Mouse (Mus musculus) limb, embryonic 14.5 days (tissue): ENCODE results near the gene Ccser1. TPM values are rescaled to one million over a fixed set of nuclear protein-coding genes. Genes with fewer than 3 reads are reported as not detected.
"Not testable (repeated sequence)": the region's sequence is repeated elsewhere in the genome, so short reads cannot be mapped to it uniquely, and the experiment has no call there.

ENCODE experiments used
- ATAC-seq: fragments of 200-750 bp; cut with Nextera tagmentation; 2 replicates; pipeline ENCODE4 v1.8.0; 2017; ENCODE audit warnings: low read depth, moderate number of reproducible peaks, moderate TSS enrichment; ENCODE audit not compliant: low FRiP score
- DNase-seq: peaks from one replicate; pipeline ENCODE4 v3.0.0-alpha.2; 2015; ENCODE audit warnings: low spot score
- H3K27ac ChIP-seq: fragments of 300-500 bp; sonication (generic); replicated peaks from 2 replicates; pipeline ENCODE4 v1.5.1; 2014; ENCODE audit warnings: low read depth, mild to moderate bottlenecking, low read length, moderate library complexity, mixed read lengths
- H3K27me3 ChIP-seq: fragments of 300-500 bp; sonication (generic); 2 replicates; pipeline ENCODE4 v1.6.1; 2014; ENCODE audit warnings: low read length, mixed read lengths; ENCODE audit not compliant: control insufficient read depth, insufficient read depth
- H3K36me3 ChIP-seq: fragments of 300-500 bp; sonication (generic); 2 replicates; pipeline ENCODE4 v1.6.1; 2014; ENCODE audit warnings: mild to moderate bottlenecking, low read length, moderate library complexity, mixed read lengths; ENCODE audit not compliant: control insufficient read depth, insufficient read depth
- H3K4me1 ChIP-seq: fragments of 300-500 bp; sonication (generic); 2 replicates; pipeline ENCODE4 v1.6.1; 2014; ENCODE audit warnings: antibody characterized with exemption, low read length, mixed read lengths; ENCODE audit not compliant: control insufficient read depth, insufficient read depth
- H3K4me2 ChIP-seq: fragments of 300-500 bp; sonication (generic); replicated peaks from 2 replicates; pipeline ENCODE4 v1.6.1; 2014; ENCODE audit warnings: low read depth, mild to moderate bottlenecking, low read length, moderate library complexity; ENCODE audit not compliant: severe bottlenecking
- H3K4me3 ChIP-seq: fragments of 300-500 bp; sonication (generic); replicated peaks from 2 replicates; pipeline ENCODE4 v1.5.1; 2014; ENCODE audit warnings: low read length
- H3K9ac ChIP-seq: fragments of 300-500 bp; sonication (generic); 2 replicates; pipeline ENCODE4 v1.6.1; 2014; ENCODE audit warnings: mild to moderate bottlenecking, low read depth, low read length, moderate library complexity; ENCODE audit not compliant: severe bottlenecking
- H3K9me3 ChIP-seq: fragments of 300-500 bp; sonication (generic); 2 replicates; pipeline ENCODE4 v1.6.1; 2016; ENCODE audit warnings: low read length; ENCODE audit not compliant: control insufficient read depth
- POLR2A ChIP-seq: fragments of 200-500 bp; IDR thresholded peaks from 2 replicates; pipeline ENCODE4 v1.8.0; 2012; ENCODE audit warnings: inconsistent platforms, mild to moderate bottlenecking, moderate library complexity, borderline replicate concordance; ENCODE audit not compliant: insufficient read depth, insufficient read length; ENCODE audit errors: extremely low read depth
- WGBS: fragments of 180-500 bp; shearing (Covaris S2); extraction: QIAGEN DNeasy Blood & Tissue Kit; methylation state at CpG from one replicate; pipeline ENCODE4 v1.1.7; 2014; 5-methylcytosine and 5-hydroxymethylcytosine counted together
- polyA plus RNA-seq, 2 experiments: library from polyadenylated mRNA; depleted of rRNA in 1 of 2; stranded (reverse) in 1 of 2; unstranded in 1 of 2; fragments of >200 nt; fragmentation: Nextera tagmentation in 1 of 2; extraction: Ambion mirVana in 1 of 2; gene quantifications; 2 replicates each; pipeline versions ENCODE4 v1.2.1 to v1.2.3; 2012 to 2014

The Ccser1 gene
- polyA plus RNA-seq, 2 experiments = 5.9 to 6.6 TPM

DNA sequence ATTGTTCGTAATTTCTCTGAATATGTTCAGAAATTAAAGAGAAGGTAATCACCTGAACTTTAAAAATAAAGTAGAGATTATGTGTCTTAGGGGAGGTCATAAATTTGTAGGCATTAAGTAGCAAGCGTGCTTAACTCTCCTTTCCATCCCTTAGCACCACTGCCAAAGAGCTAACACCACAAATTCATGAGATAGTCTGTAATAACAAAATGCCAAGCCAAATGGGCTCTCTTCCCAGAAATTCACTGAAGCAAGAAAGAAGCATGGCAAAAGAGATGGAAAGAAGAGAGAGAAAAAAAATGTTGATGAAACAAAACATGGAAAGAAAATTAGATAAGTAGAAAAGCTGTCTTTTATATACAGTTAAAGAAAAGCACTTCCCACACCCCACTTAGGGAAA, 796.8 kb downstream of the Ccser1 start:
- DNase-seq = peak; percentile 38
- WGBS = 45% methylated on average over 2 of the region's 2 CpGs
- Histone ChIP-seq H3K9me3 (no peaks in the 10 kb centered on the region), H3K9ac (no peak overlapping the region), H3K4me1 (no peaks in the 10 kb centered on the region), H3K27me3 (no peaks in the 10 kb centered on the region), H3K36me3 (no peaks in the 10 kb centered on the region), H3K27ac (no peak overlapping the region), H3K4me3 (no peak overlapping the region), H3K4me2 (no peak overlapping the region)
- no peak for ATAC-seq
- TF ChIP-seq POLR2A = no peak

DNA sequence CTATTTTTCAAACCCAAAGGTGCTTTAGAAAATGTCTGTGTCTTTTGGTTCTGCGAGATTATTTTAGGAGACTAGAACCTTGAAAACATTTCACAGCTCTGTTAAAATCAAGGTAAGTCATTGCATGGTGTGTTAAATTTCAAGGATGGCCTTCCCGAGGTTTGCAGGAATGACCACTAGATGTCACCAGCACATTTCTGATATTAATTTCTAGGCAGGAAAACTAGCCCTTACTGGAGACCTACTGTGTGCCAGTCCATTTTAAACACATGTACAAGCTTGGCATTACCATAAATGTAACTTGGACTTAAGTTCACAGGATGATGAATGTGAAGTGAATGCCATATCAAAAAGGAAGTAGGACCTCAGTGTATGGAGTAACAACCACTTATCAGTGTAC, 798.3 kb downstream of the Ccser1 start:
- WGBS = 26% methylated on average over 2 of the region's 2 CpGs
- ATAC-seq = no peak
- no peak overlapping the region for H3K9ac ChIP-seq

GRCm38 (mm10) chr6:62014374-62014773, 834.2 kb downstream of the Ccser1 start:
- H3K4me3 ChIP-seq = no peak overlapping the region
- no peaks in the 10 kb centered on the region for H3K27me3 ChIP-seq
- H3K9ac ChIP-seq = no peak overlapping the region
- no peak overlapping the region for H3K27ac ChIP-seq
- no peaks in the 10 kb centered on the region for H3K9me3 ChIP-seq
- no peak for DNase-seq
- TF ChIP-seq POLR2A = no peak
- no peak overlapping the region for H3K4me2 ChIP-seq
- no peaks in the 10 kb centered on the region for H3K36me3 ChIP-seq
- no peak for ATAC-seq
- H3K4me1 ChIP-seq = no peaks in the 10 kb centered on the region

More for the DNA sequence above, 798.3 kb downstream of the Ccser1 start:
- H3K4me2 ChIP-seq = no peak overlapping the region
- no peak overlapping the region for H3K27ac ChIP-seq
- H3K36me3 ChIP-seq = no peaks in the 10 kb centered on the region
- no peaks in the 10 kb centered on the region for H3K9me3 ChIP-seq
- TF ChIP-seq POLR2A = no peak
- DNase-seq = no peak
- no peak overlapping the region for H3K4me3 ChIP-seq
- no peaks in the 10 kb centered on the region for H3K4me1 ChIP-seq
- H3K27me3 ChIP-seq = no peaks in the 10 kb centered on the region

DNA sequence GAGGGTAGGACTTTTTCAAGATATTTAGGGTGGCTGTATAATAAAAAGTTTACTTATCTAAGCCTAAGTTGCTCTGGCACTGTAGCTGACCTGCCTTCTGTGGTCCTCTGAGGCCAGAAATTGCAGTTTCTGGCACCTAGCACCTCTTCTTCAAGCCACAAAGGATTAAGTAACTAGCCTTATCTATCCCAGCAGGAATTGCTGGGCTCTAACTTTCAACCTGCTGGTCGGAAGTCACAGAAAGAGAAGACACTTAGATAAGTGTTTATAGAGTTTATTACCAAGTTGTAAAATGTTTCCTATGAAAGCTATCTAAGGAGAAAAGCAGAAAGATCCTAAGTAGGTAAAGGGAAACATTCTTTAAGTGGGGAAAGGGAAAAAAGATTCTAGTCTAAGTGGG, 864.3 kb downstream of the Ccser1 start:
- TF ChIP-seq POLR2A = no peak
- H3K4me2 ChIP-seq = no peak overlapping the region
- no peak overlapping the region for H3K27ac ChIP-seq
- H3K4me3 ChIP-seq = no peak overlapping the region
- no peaks in the 10 kb centered on the region for H3K4me1 ChIP-seq
- no peak overlapping the region for H3K9ac ChIP-seq
- H3K36me3 ChIP-seq = no peaks in the 10 kb centered on the region
- no peaks in the 10 kb centered on the region for H3K27me3 ChIP-seq
- ATAC-seq (no peak), DNase-seq (no peak)
- no peaks in the 10 kb centered on the region for H3K9me3 ChIP-seq
- 23% methylated on average over 1 of the region's 1 CpGs for WGBS

- H3K27me3 ChIP-seq, H3K9me3 ChIP-seq, H3K4me2 ChIP-seq, H3K27ac ChIP-seq, ATAC-seq, H3K9ac ChIP-seq, H3K4me1 ChIP-seq, H3K36me3 ChIP-seq, DNase-seq, H3K4me3 ChIP-seq: not testable (repeated sequence)
- whole genome bisulfite sequencing = 47% methylated on average over 1 of the region's 1 CpGs
These were observed 864.9 kb downstream of the Ccser1 start for GRCm38 (mm10) chr6:62045042-62045441.

DNA sequence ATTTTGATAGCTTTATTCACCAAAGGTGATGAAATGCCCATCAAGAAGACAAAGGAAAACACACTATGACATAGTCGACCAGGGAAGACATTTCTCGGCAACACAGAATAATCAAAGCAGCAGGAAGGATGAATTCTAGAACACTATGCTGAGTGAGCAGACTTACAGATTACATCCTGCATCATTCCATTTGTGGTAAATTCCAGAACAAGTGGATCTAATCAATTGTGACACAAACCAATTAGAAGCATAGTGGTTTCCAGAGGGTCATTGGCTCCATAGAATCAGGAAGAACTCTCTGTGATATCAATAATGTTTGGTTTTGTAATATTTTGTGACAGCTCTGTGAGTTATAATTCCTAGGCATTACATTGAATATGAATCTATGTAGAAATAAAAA, 875.2 kb downstream of the Ccser1 start:
- no peak for TF ChIP-seq POLR2A
- Histone ChIP-seq H3K27me3 (no peaks in the 10 kb centered on the region), H3K36me3 (no peaks in the 10 kb centered on the region), H3K27ac (no peak overlapping the region), H3K4me3 (no peak overlapping the region), H3K4me2 (no peak overlapping the region), H3K9me3 (no peaks in the 10 kb centered on the region), H3K4me1 (no peaks in the 10 kb centered on the region), H3K9ac (no peak overlapping the region)
- ATAC-seq (no peak), DNase-seq (no peak)
- 82% methylated on average over 2 of the region's 2 CpGs for WGBS
